Mouse (Mus musculus): ENCODE results near the gene Cyp2b10.
"Not testable (repeated sequence)": the region's sequence is repeated elsewhere in the genome, so short reads cannot be mapped to it uniquely, and the experiment has no call there.

Gene Cyp2b10

DNA sequence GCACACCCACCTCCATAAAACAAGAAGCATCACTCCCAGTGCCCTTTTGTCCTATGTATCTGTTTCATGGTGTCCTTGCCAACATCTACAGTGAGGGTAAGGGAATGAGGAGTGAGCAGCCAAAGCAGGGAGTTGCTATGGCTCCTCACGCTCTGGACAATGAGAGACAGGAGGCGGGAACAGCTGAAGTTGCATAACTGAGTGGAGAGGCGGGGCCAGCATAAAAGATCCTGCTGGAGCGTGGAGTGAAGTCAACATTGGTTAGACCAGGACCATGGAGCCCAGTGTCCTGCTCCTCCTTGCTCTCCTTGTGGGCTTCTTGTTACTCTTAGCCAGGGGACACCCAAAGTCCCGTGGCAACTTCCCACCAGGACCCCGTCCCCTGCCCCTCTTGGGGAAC is at the start of gene Cyp2b10:
TSS of gene Cyp2b10 (plus strand) at position 210 of the 400 bp plus-strand sequence.
- no peak for ATAC-seq (ENCODE audit: low TSS enrichment)

DNA sequence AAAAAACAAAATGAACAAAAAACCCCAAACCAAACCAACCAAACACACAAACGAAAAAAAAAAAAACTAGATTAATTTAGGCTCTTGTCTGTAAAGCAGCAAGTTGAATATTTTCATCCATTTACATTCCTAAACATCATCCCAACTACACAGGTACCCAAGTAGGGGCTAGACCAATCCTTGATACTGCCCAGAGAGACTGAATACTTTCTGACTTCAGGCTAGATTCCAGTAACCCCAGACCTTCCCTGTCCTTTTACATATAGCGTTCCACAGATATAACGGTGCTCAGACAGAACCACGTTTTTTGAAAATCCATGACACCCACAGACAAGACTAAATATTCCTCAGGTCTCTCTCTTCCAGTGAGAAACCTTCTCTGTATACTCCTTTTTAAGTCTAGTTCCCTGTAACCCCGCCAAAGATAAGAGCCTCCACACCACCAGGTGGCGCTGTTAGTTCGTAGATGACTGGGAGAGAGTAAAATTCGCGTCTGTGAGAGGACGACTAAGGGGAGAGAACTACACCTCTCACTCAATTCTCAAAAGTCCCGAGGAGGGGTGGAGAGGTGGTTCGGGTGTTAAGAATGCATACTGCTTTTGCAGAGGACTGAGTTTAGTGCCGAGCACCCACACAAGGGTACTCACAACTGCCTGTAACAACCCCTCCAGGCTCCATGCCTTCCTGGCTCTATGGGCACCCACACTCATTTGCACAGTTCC is 49.5 kb upstream of the Cyp2b10 start:
- ATAC-seq (ENCODE audit: low TSS enrichment): peak; percentile 59

DNA sequence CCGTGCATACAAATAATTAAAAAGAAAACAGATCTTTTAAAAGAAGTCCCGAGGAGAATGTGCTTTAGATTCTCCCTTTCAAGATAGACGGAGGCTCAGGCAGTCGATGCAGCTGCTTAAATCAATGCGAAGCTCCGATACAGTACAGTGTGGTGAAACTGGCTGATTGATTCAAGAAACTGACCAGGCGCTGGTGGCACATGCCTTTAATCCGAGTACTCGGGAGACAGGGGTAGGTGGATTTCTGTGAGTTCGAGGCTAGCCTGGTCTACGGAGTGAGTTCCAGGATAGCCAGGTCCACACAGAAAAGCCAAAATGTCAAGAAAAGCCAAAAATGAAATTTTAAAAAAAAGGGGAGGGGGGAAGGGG is 49.0 kb upstream of the Cyp2b10 start:
- ATAC-seq (ENCODE audit: low TSS enrichment): no peak

GRCm38 (mm10) chr7:25855082-25855481 is 42.3 kb upstream of the Cyp2b10 start:
- no peak; the same call in 1 of the 2 replicates for ATAC-seq (ENCODE audit: low TSS enrichment)

DNA sequence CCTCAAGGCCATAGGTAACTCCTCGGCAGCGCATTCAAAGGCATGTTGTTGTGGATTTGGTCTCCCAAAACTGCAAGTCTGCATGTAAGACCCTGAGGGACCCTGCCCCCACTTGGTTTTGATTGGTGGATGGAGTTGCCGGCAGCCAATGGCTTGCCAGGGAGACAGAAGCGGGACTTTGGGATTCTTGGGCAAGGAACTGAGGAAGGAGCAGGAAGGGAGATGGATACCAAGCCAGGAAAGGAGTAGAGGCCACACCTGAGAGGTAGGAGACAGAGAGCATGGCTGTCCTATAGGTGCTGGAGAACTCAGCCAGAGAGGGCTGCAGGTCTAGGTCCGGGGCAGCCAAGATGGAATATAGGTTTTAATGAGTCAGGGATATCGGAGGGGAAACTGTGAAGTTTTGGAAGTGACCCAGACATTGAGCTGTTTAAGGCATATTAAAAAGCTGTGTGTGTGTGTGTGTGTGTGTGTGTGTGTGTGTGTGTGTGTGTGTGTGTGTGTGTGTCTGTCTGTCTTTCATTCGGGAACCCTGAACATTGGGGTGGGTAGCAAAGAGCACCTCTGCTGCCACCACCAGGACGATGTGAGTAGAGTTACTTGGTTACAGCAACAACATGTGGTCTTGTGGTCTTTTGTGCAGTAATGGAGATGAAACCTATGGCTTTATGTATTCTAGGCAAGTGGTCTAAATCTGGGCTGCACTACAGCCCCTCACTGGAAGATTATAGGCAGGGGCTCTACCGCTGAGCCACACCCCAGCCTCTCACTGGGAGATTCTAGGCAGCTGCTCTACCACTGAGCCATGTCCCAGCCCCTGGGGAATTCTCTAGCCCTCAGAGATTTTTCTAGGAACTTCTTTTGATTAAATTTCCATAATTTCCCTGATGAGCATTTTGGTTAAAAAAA is 37.2 kb upstream of the Cyp2b10 start:
- no peak for ATAC-seq (ENCODE audit: low TSS enrichment)

- ATAC-seq (ENCODE audit: low TSS enrichment): no peak
These were observed 35.1 kb upstream of the Cyp2b10 start for GRCm38 (mm10) chr7:25862365-25862764.

GRCm38 (mm10) chr7:25863756-25864155 is 33.7 kb upstream of the Cyp2b10 start:
- no peak for ATAC-seq (ENCODE audit: low TSS enrichment)

DNA sequence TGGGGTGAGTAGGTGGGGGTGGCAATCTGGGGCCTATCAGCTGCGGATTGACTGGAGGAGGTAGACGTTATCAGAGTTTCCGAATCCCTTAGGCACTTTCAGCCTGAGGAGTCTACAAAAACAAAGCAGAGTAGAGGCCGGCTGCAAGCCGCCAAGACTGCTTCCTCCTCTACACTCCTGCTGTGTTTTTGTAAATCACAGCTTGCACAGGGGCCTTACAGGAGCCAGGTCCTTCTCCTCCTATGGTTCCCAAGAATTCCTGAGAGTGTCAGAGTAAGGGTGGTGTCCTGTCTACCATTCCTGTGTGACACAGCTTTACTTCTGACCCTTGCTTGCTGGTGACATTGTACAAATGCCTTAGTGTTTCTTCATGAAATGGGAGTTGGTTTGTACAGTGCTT is 32.6 kb upstream of the Cyp2b10 start:
- no peak for ATAC-seq (ENCODE audit: low TSS enrichment)

DNA sequence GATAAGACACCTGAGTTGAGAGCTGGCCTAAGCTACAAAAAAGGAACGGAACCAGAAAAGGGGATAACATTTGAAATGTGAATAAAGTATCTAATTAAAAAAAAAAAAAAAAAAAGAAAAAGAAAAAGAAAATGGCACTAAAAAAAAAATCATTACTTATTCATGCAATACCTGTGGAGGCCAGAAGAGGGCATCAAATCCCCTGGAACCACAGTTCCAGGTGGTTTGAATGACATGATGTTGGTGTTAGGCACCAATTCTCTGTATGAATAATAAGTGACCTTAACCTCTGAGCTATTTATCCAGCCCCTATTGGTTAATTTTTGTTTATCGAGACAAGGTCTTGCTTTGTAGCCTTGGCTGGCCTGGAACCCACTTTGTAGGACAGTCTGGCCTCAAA is 27.6 kb upstream of the Cyp2b10 start:
- ATAC-seq (ENCODE audit: low TSS enrichment): no peak

DNA sequence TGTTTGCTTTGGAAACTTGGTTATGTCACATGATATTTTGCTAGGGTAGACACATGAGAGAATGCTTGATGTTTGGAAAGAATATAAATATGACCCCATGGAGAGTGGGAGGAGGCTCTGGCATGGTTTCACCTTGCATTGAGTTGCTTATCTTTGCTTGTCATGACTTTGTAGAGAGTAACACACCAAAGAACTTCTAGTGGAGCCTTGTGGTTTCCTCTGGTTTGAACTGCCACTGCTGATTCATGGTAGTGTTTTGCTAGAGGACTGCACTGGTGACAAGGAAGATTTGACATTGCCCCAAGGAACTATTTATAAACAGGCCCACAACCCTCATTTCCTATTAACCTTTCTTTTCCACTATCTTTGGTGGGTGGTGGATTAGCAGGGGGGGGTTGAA is 24.8 kb upstream of the Cyp2b10 start:
- ATAC-seq (ENCODE audit: low TSS enrichment): no peak

DNA sequence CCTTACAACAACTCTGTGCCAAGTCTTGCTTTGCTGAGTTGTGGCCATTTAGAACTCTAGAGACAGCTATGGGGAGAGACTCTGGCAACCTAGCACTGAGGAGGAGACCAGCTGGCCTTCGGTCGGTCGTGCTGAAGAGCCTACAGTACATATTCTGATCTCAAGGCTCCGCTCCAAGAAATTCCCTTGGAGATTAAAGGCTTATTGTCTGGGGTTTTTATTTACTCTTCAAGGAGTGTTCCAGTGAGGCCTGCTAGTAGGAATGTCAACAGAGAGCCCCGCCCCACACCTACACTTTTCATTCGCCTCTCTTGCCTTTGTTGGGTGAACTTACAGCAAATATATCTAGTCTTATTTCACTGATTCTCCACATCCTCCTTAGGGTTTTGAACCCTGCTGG is 18.7 kb upstream of the Cyp2b10 start:
- no peak for ATAC-seq (ENCODE audit: low TSS enrichment)

- ATAC-seq (ENCODE audit: low TSS enrichment): not testable (repeated sequence)
These were observed 16.7 kb upstream of the Cyp2b10 start for GRCm38 (mm10) chr7:25880721-25881120.

DNA sequence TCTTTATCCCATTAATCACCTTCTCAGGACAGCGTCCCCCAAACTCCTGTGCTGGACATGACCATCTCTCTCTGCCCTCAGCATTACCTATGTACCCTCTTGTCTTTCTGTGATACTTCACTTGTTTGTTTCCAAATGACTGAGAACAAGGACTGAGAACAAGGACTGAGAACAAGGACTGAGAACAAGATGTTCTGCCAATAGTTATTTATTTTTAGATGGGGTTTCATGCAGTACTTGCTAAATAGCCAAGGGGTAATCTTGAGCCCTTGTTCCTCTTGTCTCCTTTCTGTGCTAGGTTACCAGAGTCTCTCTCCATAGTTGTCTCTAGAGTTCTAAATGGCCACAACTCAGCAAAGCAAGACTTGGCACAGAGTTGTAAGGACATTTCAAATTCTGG is 13.1 kb upstream of the Cyp2b10 start:
- no peak for ATAC-seq (ENCODE audit: low TSS enrichment)

DNA sequence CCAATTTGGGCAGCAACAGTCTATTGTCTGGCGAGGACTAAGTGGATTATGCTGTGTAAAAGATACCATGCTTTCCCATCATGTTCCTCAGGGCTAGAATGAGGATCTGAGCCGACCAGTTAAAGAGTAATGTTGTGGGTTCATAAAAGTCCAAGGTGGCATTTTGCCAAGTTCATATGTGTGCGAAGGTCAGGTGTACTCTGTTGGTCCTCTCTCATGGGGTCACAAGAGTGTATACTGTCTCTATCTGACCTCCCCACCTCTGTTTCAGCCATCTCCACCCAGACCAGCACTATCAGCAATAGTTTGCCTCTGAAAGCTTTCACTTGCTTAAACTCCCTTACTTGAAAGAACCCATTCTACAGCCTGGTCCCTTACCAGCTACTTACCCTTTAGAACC is 9.7 kb upstream of the Cyp2b10 start:
- no peak for ATAC-seq (ENCODE audit: low TSS enrichment)

DNA sequence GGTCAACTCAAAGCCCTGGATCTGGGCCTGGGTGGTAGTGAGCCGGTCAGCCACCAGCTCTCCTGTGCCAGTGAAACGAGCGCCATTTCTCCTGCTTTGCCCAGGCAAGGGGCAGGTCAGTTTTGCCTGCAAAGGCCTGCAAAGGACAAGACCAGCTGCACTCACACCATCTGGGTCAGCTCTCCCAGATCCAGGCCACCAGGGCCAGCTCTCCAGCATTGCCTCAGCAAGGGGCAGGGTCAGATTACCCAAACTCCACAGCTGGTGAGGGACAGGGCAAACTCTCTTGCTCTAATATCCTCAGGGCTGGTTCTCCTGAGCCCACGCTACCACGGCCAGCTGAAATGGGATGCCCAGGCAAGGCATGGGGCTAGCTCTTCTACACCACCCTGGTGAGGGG is 4.3 kb upstream of the Cyp2b10 start:
- ATAC-seq (ENCODE audit: low TSS enrichment): no peak

DNA sequence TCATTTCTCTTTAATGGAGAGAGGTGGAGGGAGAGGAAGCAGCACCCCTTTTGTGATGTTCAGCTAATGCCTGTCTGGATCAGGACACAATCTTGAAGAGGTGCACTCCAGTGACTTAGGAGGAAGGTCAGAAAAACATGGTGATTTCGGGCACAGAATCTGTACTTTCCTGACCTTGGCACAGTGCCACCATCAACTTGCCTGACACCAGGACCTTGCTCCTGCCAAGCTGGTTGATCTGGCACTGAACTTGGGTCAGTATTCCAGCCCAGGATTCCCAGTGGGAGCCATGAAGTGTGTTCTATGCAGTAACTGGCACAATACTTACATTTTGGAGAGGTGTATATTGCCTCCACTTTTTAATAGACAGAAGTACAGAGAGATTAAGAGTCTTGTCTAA is 2.3 kb upstream of the Cyp2b10 start:
- no peak for ATAC-seq (ENCODE audit: low TSS enrichment)

GRCm38 (mm10) chr7:25898064-25898463 is 644 bp downstream of the Cyp2b10 start:
- no peak for ATAC-seq (ENCODE audit: low TSS enrichment)

DNA sequence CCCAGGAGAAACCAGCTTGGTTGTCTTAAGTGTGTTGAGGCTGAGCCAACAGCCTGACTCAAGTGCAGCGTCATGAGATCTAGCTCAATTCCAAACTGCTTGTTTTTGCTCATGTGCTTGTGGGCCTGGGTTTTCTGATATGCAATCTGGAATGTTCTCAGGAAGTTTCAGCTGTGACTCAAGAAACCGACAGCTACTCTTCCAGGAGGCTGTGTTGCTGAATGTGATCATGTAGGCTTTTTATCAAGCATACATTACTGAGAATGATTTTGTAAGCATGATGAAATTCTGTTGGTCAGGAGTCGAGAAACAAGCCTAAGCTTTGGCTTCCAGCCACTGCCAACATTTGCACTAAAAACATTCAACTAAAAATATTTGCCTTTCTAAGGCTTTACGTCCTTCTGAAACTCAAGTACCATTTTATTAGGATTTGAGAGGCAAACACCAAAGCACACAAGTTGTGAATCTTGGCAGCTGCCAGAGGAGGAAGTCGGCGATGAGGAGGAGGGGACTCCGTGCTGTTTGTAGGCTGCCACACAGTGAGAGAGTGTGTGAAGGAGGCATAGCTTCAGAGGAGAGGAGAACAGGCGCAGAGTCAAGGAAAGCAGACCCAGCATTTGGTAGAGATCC is 4.8 kb downstream of the Cyp2b10 start:
- ATAC-seq (ENCODE audit: low TSS enrichment): peak; percentile 44; the same call in 1 of the 2 replicates

- no peak for ATAC-seq (ENCODE audit: low TSS enrichment)
These were observed 5.7 kb downstream of the Cyp2b10 start for GRCm38 (mm10) chr7:25903156-25903555.

GRCm38 (mm10) chr7:25904066-25904465 is 6.6 kb downstream of the Cyp2b10 start:
- no peak for ATAC-seq (ENCODE audit: low TSS enrichment)

DNA sequence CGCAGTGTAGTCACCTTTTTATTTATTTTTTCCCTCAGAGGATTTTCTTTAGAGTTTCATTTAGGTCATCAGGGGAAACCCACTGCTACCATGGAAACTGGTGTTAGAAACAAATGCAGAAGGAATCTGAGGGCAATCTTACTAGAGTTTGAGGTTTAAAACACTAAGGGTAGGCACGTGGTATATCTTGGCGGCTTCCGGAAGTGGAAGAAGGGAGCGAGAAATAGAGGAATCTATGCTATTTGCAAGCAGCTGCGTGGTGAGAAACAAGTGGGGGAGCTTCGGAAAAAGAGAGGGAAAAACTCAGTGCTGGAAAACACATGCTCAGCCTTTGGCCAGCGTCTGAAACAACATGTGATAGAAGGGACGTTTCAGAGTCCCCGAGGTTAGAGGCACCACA is 7.1 kb downstream of the Cyp2b10 start:
- ATAC-seq (ENCODE audit: low TSS enrichment): no peak

GRCm38 (mm10) chr7:25907380-25907779 is 10.0 kb downstream of the Cyp2b10 start:
- no peak for ATAC-seq (ENCODE audit: low TSS enrichment)

- no peak for ATAC-seq (ENCODE audit: low TSS enrichment)
These were observed 12.6 kb downstream of the Cyp2b10 start for GRCm38 (mm10) chr7:25910046-25910445.
